Mouse (Mus musculus) intestine, postnatal 0 days (tissue): ENCODE measurements at regions not wholly inside any gene's neighbourhood (a gene's known extent, or its start where the extent isn't known, plus 50 kb on each side); places are given as distances from the start of the nearest gene placed in this dataset.

ENCODE experiments used
- ATAC-seq: fragments of 200-750 bp; cut with Nextera tagmentation; 2 replicates; pipeline ENCODE4 v1.8.0; 2017; ENCODE audit warnings: mild to moderate bottlenecking, moderate TSS enrichment, moderate library complexity
- H3K27ac ChIP-seq: fragments of 300-500 bp; sonication (generic); 2 replicates; pipeline ENCODE4 v1.5.1; 2014; ENCODE audit warnings: mild to moderate bottlenecking, low read depth, low read length, moderate library complexity
- H3K27me3 ChIP-seq: fragments of 300-500 bp; sonication (generic); replicated peaks from 2 replicates; pipeline ENCODE4 v1.6.1; 2014; ENCODE audit warnings: low read length, mixed read lengths; ENCODE audit not compliant: control insufficient read depth, insufficient read depth
- H3K36me3 ChIP-seq: fragments of 300-500 bp; sonication (generic); 2 replicates; pipeline ENCODE4 v1.6.1; 2014; ENCODE audit warnings: mild to moderate bottlenecking, moderate library complexity; ENCODE audit not compliant: control insufficient read depth, insufficient read depth
- H3K4me1 ChIP-seq: fragments of 300-500 bp; sonication (generic); replicated peaks from 2 replicates; pipeline ENCODE4 v1.6.1; 2014; ENCODE audit warnings: antibody characterized with exemption, low read length, mixed read lengths; ENCODE audit not compliant: control insufficient read depth, insufficient read depth
- H3K4me2 ChIP-seq: fragments of 300-500 bp; sonication (generic); replicated peaks from 2 replicates; pipeline ENCODE4 v1.6.1; 2014; ENCODE audit warnings: low read depth, mild to moderate bottlenecking, moderate library complexity
- H3K4me3 ChIP-seq: fragments of 300-500 bp; sonication (generic); 2 replicates; pipeline ENCODE4 v1.5.1; 2014; ENCODE audit warnings: low read depth, low read length
- H3K9ac ChIP-seq: fragments of 300-500 bp; sonication (generic); 2 replicates; pipeline ENCODE4 v1.6.1; 2014; ENCODE audit warnings: mild to moderate bottlenecking, low read depth, low read length
- H3K9me3 ChIP-seq: fragments of 300-500 bp; sonication (generic); 2 replicates; pipeline ENCODE4 v1.6.1; 2016; ENCODE audit warnings: mixed run types; ENCODE audit not compliant: control insufficient read depth
- CTCF ChIP-seq: sonication (generic); IDR thresholded peaks from 2 replicates; pipeline ENCODE4 v1.5.1; 2016; ENCODE audit warnings: low read depth, mild to moderate bottlenecking, control low read depth, antibody characterized with exemption, moderate library complexity
- WGBS: fragments of 180-500 bp; shearing (Covaris S2); extraction: QIAGEN DNeasy Blood & Tissue Kit; methylation state at CpG from one replicate; pipeline ENCODE4 v1.1.7; 2014; 5-methylcytosine and 5-hydroxymethylcytosine counted together

DNA sequence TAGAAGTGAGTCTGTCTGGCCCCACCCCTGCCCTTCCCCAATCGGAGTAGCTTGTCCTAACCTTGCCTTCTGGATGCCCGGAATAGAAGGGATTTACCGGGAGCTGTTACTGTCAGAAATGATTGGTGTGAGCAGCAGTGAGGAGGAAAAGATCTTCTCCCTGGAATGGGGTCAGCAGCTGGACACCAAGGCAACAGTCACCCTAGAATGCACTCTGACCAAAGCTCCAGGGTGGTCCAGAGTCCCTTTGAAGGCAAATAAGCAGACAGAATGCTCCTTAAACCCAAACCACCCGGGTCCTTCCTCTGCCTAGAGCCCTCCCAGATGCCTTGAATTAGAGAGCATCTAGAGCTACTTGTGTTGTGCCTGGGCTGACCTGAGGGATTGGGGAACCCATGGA, 196.2 kb downstream of the H2al1j start:
- Histone ChIP-seq H3K27me3 (no peaks in the 10 kb centered on the region), H3K9me3 (no peaks in the 10 kb centered on the region), H3K4me3 (no peak overlapping the region), H3K4me2 (no peak overlapping the region), H3K27ac (no peak overlapping the region), H3K9ac (no peak overlapping the region), H3K36me3 (no peaks in the 10 kb centered on the region), H3K4me1 (no peaks in the 10 kb centered on the region)
- 49% methylated on average over 4 of the region's 4 CpGs for WGBS
- no peak for TF ChIP-seq CTCF
- ATAC-seq = no peak

DNA sequence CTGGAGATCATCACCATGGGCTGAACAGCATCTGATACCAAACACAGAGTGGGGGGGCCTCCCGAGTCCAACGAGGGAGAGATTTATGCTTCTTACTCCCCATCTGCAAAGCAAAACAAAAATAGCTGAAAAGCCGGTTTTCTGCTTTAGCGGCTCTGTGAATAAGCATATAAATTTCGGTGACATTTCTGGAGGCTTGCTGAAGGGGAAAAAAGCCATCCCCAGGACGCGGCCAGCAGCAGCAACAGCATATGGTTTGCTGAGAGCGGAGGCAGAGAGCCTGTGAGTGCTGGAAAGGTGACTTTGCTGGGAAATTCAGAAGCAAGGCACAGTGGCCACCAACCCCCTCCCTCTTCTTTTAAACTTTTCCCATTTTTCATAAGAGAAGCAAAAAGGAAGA, 197.7 kb downstream of the H2al1j start:
- no peak overlapping the region for H3K4me3 ChIP-seq
- no peak overlapping the region for H3K4me2 ChIP-seq
- no peak overlapping the region for H3K9ac ChIP-seq
- no peak for ATAC-seq
- H3K27ac ChIP-seq = no peak overlapping the region
- no peak for TF ChIP-seq CTCF
- H3K27me3 ChIP-seq = no peaks in the 10 kb centered on the region
- 73% methylated on average over 8 of the region's 8 CpGs for WGBS
- no peaks in the 10 kb centered on the region for H3K9me3 ChIP-seq
- H3K4me1 ChIP-seq = no peaks in the 10 kb centered on the region
- no peaks in the 10 kb centered on the region for H3K36me3 ChIP-seq

DNA sequence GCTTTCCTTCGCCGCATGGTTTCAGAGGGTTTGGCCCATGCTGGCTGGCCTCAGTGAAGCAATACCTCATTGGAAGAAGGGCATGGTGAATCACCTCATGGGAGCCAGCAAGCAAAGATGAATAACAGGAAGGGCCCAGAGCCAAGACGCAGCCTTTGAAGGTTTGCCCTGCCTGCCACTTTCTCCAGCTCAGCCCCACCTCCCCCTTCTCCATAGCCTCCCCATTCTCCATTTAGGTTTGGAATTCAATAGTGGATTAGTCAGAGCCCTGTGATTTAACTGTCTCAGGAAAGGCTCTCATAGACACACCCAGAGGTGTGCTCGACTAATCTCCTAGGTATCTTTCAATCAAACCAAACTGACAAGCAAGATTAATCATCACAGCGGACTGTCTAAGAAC, 201.0 kb downstream of the H2al1j start:
- Histone ChIP-seq H3K4me1 (no peaks in the 10 kb centered on the region), H3K4me2 (no peak overlapping the region), H3K9me3 (no peaks in the 10 kb centered on the region), H3K27ac (no peak overlapping the region), H3K36me3 (no peaks in the 10 kb centered on the region), H3K9ac (no peak overlapping the region), H3K4me3 (no peak overlapping the region), H3K27me3 (no peaks in the 10 kb centered on the region)
- ATAC-seq = no peak
- WGBS = 66% methylated on average over 5 of the region's 5 CpGs
- no peak for TF ChIP-seq CTCF

DNA sequence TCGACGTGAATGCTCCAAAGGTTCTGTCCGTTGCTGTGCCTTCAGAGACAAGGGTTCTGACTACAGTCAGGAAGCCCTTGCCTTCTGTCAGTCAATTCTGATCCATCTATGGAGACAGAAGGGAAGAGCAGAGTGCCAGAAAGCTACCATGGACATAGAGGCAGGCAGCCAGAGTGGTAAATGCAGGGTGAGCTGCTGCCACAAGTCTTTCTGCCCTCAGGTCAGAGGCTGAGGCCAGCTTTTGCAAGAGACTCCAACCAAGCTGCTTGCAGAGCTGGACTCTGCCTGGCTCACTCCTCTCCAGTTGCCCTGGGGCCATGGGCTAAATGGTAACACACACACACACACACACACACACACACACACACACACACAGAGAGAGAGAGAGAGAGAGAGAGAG, 201.6 kb downstream of the H2al1j start:
- no peak overlapping the region for H3K9ac ChIP-seq
- H3K9me3 ChIP-seq = no peaks in the 10 kb centered on the region
- no peak overlapping the region for H3K27ac ChIP-seq
- no peaks in the 10 kb centered on the region for H3K27me3 ChIP-seq
- no peaks in the 10 kb centered on the region for H3K4me1 ChIP-seq
- H3K36me3 ChIP-seq = no peaks in the 10 kb centered on the region
- no peak overlapping the region for H3K4me3 ChIP-seq
- no peak for TF ChIP-seq CTCF
- no peak overlapping the region for H3K4me2 ChIP-seq
- WGBS = 84% methylated on average over 3 of the region's 3 CpGs
- no peak for ATAC-seq

DNA sequence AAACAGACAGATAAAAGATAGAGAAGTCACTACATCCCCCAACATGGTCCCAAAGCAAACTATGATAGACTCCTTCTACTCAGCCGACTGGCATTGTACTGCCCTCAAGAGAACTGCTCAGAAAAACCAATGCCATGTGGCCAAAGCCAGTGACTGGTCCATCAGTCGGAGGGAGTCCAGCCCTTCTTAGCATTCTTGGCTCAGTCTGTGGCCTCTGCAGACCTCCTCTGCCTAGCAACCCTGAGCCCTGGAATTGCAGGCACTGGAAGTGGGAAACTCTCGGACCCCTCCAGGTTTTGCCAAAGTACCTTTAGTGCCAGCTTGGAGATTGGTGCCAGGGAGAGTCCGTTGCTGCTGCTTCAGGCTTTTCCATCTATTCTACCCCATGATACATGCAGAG, 205.2 kb downstream of the H2al1j start:
- Histone ChIP-seq H3K27me3 (no peaks in the 10 kb centered on the region), H3K4me2 (no peak overlapping the region), H3K4me3 (no peak overlapping the region), H3K4me1 (no peaks in the 10 kb centered on the region), H3K27ac (no peak overlapping the region), H3K9me3 (no peaks in the 10 kb centered on the region), H3K36me3 (no peaks in the 10 kb centered on the region), H3K9ac (no peak overlapping the region)
- no peak for TF ChIP-seq CTCF
- 76% methylated on average over 4 of the region's 4 CpGs for WGBS
- no peak for ATAC-seq

DNA sequence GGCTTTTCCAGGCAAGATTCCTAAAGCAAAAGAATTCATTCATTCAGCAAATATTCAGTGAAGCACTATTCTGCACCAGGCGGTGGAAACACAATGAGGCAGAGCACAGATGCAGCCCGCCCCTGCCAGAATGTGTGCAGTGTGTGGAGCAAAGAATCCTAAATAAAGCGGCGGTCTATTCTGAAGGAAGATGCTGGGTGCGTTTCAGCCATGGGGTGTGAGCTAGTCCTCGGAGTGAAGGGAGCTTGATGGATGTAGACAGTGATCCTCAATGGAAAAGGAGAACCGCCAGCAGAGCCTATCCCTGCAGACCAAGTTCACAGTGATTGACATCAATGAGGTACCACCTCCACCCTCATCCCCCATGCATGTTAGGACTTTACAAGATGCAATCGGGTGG, 206.2 kb downstream of the H2al1j start:
- Histone ChIP-seq H3K9me3 (no peaks in the 10 kb centered on the region), H3K4me1 (no peaks in the 10 kb centered on the region), H3K27me3 (no peaks in the 10 kb centered on the region), H3K27ac (no peak overlapping the region), H3K36me3 (no peaks in the 10 kb centered on the region), H3K9ac (no peak overlapping the region), H3K4me2 (no peak overlapping the region), H3K4me3 (no peak overlapping the region)
- TF ChIP-seq CTCF = no peak
- no peak for ATAC-seq
- WGBS = 86% methylated on average over 8 of the region's 8 CpGs

DNA sequence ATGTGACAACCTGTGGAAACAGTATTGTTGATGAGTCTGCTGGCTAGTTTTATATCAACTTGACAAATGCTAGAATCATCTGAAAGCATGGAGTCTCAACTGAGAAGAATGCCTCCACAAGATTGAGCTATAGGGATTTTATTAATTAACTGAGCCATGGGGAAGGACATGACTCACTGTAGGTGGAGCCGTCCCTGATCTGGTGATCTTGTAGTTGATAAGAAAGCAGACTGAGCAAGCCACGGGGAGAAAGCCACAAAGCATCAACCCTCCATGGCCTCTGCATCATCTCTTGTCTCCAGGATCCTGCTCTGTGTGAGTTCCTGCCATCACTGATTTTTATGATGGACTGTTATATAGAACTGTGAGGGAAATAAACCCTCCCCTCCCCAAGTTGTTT, 213.4 kb downstream of the H2al1j start:
- Histone ChIP-seq H3K4me2 (no peak overlapping the region), H3K27me3 (no peaks in the 10 kb centered on the region), H3K9ac (no peak overlapping the region), H3K4me3 (no peak overlapping the region), H3K9me3 (no peaks in the 10 kb centered on the region), H3K27ac (no peak overlapping the region), H3K36me3 (no peaks in the 10 kb centered on the region), H3K4me1 (no peaks in the 10 kb centered on the region)
- no peak for TF ChIP-seq CTCF
- ATAC-seq = no peak
- WGBS = 56% methylated on average over 2 of the region's 2 CpGs
